Mouse (Mus musculus): ENCODE results near the gene Sbno2.

Gene Sbno2

GRCm38 (mm10) chr10:80141786-80142529 lies 36.6 kb upstream of the Sbno2 start:
- peak; percentile 98 for DNase-seq (ENCODE audit: low spot score)

DNA sequence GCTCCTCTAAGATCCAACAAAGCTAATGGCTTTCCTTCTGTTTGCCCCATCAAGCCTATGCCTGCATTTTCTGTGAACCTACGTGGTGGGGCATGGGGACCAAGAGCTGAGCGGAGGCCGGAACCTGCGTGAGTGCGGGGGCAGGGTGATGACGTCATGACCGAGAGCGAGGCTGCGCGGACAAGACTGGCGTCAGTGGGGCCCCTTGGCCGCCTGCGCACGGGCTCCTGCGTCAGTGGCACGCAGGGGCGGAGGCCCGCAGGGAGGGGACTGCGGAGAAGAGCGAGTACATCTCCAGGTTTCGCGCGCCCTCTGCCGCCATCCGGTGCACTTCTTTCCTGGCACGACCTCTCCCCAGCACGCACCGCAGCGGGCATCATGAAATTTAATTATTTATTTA lies 35.9 kb upstream of the Sbno2 start:
- peak; percentile 98 for DNase-seq (ENCODE audit: low spot score)

DNA sequence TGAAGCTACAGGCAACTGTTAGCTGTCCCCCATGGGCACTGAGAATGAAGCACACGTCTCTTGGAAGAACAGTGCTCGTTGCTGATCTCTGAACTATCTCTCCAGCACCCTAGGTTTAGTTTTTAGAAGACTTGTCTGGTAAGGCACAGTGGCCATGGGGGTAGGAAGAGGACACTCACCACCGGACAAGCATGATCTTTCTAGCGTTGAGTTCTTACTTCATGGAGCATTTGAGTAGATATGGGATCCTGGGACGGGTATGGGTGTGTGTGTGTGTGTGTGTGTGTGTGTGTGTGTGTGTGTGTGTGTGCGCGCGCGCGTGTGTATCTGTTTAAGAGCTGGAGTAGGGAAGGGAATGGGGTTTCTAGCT lies 35.3 kb upstream of the Sbno2 start, which contains the start of gene Cbarp:
Gene Cbarp (minus strand): TSS at position 170 of the 370 bp plus-strand sequence.
- DNase-seq (ENCODE audit: low spot score): no peak

- DNase-seq (ENCODE audit: low spot score): no peak
These were observed 34.7 kb upstream of the Sbno2 start for GRCm38 (mm10) chr10:80139975-80140665.

DNA sequence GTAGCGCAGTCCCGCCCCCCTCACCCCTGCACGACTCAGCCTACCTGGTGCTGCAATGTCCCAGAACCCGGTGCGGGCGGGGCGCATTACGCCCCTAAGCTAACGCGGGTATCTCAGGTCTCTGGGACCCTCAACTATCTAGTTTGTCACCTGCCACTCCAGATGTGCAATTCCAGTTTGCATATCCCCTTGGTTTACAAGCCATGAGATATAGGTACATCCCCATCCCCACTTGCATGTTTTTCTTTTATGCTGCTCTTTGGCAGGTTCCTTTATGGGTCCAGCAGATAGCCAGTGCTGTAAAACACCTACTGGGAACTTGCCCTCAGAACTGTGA lies 34.0 kb upstream of the Sbno2 start:
- no peak for DNase-seq (ENCODE audit: low spot score)

DNA sequence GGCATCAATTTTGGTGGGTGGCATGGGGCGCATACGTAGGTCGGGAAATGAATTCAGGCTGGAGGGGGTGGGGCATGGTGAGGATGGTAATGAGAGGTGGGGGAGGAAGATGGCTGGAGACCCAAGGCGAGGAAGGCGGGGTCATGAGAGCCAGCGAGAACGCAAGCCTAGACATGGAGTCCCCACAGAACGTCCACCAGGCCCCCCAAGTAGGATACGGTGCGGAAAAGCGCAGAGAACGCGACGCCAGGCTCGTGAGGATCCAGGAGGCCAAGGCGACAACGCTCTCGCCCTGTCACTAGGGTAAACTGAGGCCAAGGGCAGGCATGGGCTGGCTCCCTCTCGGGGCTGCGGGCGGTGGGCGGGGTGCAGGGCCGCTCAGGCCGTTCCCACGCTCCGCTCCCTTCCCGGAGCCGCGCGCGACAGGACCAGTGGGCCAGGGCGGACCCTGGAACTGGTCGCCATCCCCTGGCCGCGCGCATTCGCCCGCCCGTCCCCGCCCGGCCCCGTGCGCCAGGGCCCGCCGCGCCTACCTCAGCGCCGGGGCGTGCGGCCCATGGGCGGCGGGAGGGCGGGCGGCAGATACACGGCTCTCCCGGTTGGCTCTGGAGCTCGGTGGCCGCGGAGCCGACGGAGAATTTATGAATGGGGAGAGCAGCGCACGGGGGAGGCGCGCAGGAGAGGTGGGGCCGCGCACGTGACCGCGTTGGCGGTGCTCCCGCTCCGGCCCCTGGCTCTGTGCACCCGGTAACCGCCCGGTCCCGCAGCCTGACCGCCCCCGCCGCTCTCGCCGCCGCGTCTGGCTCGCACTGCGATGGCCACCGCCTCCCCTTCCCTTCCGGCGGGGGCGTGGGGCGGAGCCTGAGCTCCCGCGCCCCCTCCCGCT lies 33.4 kb upstream of the Sbno2 start, which contains the start of gene Atp5d:
Gene Atp5d (plus strand): TSS at position 80 of the 886 bp plus-strand sequence.
- peak; percentile 56 for DNase-seq (ENCODE audit: low spot score)

DNA sequence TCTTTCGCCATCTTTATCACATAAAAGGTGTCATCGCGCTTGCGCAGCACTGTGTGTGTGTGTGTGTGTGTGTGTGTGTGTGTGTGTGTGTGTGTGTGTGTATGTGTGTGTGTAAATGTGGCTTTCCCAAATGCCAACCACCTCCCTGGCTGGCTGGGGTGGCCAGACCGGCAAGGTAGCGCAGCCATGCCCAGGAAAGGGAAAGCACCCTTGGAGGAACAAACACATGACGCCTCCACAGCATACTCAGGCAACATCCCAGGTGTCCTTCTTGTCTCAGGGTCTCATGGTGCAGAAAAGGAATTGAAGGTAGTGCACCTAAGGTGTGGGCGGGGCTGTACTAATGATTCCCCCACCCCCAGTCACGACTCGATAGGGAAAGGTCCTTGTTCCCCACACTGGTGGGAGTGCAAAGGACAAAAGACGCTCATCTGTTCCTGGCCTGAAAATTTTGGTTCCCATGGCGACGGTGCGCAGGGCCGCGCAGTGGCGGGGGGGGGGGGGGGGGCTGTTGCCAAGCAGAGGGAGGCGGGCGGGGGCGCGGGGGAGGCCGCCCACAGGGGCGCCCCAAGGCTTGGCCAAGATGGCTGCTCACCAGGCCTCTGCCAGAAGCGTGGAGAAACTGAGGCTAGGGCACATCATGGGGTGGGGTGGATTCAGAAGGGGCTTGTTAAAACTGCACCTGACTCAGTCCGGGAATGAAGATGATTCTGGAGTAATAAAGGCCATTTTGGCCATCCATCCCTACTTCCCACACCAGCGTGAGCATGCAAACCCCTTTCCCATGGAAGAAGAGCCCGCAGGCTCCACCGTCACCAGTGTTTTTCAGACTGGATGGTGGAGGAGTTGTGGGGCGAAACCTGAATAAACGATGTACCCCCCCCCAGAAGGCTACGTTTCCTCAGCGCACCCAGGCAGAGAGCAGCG lies 32.5 kb upstream of the Sbno2 start:
- no peak for DNase-seq (ENCODE audit: low spot score)

DNA sequence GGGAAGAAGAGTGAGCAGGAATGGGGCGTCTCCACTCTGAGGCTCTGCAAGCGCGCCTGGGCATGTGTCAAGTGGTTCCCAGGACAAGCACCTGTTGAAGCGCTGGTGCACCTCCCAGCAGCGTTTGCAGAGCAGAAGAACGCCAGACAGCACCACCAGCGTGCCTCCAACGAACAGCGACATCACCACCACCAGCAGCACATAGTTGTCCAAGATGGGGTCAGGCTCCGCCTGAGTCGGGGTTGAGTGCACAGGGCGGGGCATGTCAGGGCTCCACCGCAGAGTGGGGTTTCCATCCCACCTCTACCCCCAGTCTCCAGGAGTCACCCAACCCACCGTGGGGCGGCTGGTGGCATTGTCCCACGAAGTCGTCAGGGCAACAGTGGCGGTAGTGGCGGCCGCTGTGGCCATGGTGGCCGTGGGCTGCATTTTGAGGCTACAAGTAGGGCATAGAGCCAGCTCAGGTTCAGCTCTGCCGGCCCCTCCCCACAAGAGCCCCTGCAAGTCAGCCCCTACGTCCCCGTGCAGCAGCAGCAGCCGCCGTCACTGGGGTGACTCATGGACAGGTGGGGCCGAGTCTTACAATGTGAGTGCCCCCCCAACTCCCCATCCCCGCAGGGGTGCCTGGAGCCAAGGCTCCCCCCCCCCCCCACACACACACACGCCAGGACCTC lies 31.7 kb upstream of the Sbno2 start:
- DNase-seq (ENCODE audit: low spot score): no peak

DNA sequence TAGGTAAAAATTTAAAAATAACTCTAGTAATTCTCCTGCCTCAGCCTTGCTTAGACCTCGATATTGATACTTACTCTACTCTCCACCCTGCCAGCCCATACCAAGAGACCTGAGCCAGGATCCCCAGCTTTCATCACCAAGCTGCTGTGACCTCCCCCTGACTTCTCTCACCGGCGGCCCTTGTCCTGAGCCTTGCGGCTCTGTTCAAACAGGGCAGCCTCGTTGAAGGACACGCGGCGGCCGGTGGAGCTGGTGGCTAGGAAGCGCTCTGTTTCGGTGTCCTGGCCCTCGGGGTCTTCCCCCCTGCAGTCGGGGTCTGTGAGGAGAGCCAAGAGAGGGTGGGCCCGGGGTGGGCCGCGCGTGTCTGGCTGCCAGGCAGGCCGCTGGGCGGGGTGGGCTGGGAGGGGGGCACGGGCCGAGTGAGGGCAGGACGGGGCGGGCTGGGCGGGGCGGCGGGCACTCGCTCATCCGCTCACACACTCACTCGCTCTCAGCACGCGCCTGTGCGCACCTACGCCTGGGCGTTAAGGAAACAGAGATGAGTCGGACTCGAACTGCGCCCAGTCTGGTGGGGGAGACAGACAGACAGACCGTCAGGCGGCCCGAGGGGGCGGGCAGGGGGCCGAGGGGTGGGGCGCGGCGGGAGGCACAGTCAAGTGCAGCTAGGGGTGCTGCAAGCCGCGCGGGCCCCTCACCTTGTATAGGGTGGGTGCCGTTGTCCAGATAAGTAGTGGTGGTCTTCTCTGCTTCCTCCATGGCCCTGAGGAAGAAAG lies 31.0 kb upstream of the Sbno2 start:
- no peak for DNase-seq (ENCODE audit: low spot score)

DNA sequence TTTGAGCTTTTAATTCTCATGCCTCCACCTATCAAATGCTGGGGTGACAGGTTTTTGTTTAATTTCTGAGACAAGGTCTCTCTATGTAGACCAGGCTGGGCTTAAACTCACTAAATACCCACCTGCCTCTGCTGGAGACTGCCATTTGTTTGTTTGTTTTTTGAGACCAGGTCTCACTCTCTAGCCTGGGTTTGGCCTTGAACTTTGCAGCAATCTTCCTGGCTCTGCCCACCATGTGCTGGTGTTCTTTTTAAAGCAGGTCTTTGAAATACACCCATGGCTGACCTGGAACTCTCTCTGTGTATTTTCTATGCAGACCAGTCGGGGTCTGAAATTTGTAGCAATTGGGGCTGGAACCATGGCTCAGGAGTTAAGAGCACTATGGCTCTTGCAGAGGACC lies 30.3 kb upstream of the Sbno2 start:
- DNase-seq (ENCODE audit: low spot score): no peak

GRCm38 (mm10) chr10:80135161-80135560 lies 29.8 kb upstream of the Sbno2 start:
- no peak for DNase-seq (ENCODE audit: low spot score)

- DNase-seq (ENCODE audit: low spot score): no peak
These were observed 29.1 kb upstream of the Sbno2 start for GRCm38 (mm10) chr10:80134421-80134820.

GRCm38 (mm10) chr10:80133226-80133849 lies 28.0 kb upstream of the Sbno2 start:
- DNase-seq (ENCODE audit: low spot score): no peak

- DNase-seq (ENCODE audit: low spot score): no peak
These were observed 26.6 kb upstream of the Sbno2 start for GRCm38 (mm10) chr10:80131952-80132350.

- DNase-seq (ENCODE audit: low spot score): no peak
These were observed 26.1 kb upstream of the Sbno2 start for GRCm38 (mm10) chr10:80131316-80131951.

DNA sequence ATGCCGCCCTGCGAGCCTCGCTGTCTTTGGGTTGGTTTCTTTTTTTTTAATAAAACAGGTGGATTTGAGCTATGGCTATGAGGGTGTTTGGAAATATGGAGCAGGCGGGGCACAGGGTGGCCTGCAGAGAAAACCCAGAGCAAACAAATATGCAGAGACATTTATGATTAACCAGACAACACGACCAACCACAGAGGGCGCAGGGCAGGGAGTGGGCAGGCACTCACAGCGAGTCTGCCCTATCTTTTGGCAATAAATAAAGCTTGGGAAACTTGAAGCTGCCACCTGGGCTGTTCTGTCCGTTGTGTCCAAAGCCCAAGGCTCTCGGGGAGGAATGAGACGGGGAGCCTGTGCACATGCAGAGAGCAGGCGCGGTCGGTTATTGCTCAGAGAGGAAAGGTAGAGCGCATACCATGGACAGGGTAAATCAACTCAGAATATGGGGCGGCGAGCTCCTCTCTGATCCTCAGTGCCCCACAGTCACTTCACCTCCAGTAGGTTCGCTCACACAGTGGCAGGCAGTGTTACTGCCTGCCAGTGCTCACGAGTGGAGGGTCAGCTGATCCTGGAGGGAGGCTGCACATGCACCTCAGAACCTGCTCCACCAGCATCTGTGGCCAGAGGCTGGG lies 25.1 kb upstream of the Sbno2 start:
- DNase-seq (ENCODE audit: low spot score): no peak

- DNase-seq (ENCODE audit: low spot score): no peak
These were observed 24.5 kb upstream of the Sbno2 start for GRCm38 (mm10) chr10:80129846-80130245.

- no peak for DNase-seq (ENCODE audit: low spot score)
These were observed 22.5 kb upstream of the Sbno2 start for GRCm38 (mm10) chr10:80127920-80128319.

Measured in lung, postnatal 25 days (tissue).